Mouse (Mus musculus): ENCODE measurements around the gene Cfap77. TPM values are rescaled to one million over a fixed set of nuclear protein-coding genes. Genes with fewer than 3 reads are reported as not detected.

Gene Cfap77
- polyA plus RNA-seq, 1 experiment, result not detected

DNA sequence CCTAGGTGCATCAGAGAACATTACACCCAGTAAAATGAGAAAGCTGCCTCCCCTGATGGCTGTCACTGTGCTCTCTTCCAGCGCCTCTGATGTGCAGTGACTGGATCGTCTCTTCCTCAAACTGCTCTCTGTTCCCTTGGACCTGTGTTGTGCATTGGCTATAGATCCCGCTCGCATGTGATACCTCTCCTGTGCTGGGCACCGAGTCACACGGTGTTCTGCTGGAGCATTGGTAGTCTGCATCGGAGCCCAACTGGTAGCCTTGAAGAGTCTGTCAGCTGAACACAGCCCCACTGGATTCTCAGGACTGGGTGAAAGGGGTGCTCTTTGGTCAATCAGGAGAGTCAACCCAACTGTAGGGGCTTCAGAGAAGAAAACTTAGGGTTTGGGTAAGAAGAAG is 31.2 kb upstream of the Cfap77 start:
- Histone ChIP-seq H3K4me3 (ENCODE audit: insufficient read depth, low read length) (no peak overlapping the region), H3K27ac (ENCODE audit: insufficient read depth, low read depth, low read length) (no peak overlapping the region), H3K4me1 (ENCODE audit: control insufficient read depth, insufficient read depth, low read length) (no peaks in the 10 kb centered on the region)
- TF ChIP-seq POLR2A (IDR thresholded peaks at IDR 0.05; ENCODE audit: borderline replicate concordance, low read depth, low read length), result no peak
- no peak for TF ChIP-seq CTCF (IDR thresholded peaks at IDR 0.05; ENCODE audit: low read depth, low read length)

DNA sequence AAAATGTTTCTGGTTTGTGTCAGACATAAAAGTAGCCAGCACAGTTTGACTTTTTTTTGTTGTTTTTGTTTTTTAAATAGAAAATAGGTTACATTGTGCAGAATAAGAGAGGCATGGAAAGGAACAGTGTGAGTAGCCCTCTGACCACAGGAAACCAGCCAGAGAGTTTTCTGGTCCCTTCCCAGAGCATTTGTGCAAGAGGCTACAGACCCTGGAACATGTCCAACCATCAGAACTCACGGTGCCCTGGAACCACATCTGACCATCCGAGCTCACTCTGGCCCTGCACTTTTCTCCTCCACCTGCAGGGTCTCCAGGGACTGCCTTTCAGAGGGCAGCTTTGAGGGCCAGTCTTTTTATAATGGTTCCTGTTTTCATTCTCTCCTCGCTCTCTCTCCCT is 27.1 kb upstream of the Cfap77 start:
- H3K27ac ChIP-seq (ENCODE audit: insufficient read depth, low read depth, low read length), result no peak overlapping the region
- TF ChIP-seq POLR2A (IDR thresholded peaks at IDR 0.05; ENCODE audit: borderline replicate concordance, low read depth, low read length), result no peak
- TF ChIP-seq CTCF (IDR thresholded peaks at IDR 0.05; ENCODE audit: low read depth, low read length), result no peak
- no peak overlapping the region for H3K4me3 ChIP-seq (ENCODE audit: insufficient read depth, low read length)
- H3K4me1 ChIP-seq (ENCODE audit: control insufficient read depth, insufficient read depth, low read length), result no peaks in the 10 kb centered on the region

GRCm38 (mm10) chr2:29076226-29076625 is 21.4 kb upstream of the Cfap77 start:
- Histone ChIP-seq H3K4me1 (ENCODE audit: control insufficient read depth, insufficient read depth, low read length) (no peaks in the 10 kb centered on the region), H3K4me3 (ENCODE audit: insufficient read depth, low read length) (no peak overlapping the region), H3K27ac (ENCODE audit: insufficient read depth, low read depth, low read length) (no peak overlapping the region)
- TF ChIP-seq POLR2A (IDR thresholded peaks at IDR 0.05; ENCODE audit: borderline replicate concordance, low read depth, low read length) (no peak), CTCF (IDR thresholded peaks at IDR 0.05; ENCODE audit: low read depth, low read length) (no peak)

- no peak overlapping the region for H3K4me3 ChIP-seq (ENCODE audit: insufficient read depth, low read length)
- H3K4me1 ChIP-seq (ENCODE audit: control insufficient read depth, insufficient read depth, low read length), result no peaks in the 10 kb centered on the region
- TF ChIP-seq CTCF (IDR thresholded peaks at IDR 0.05; ENCODE audit: low read depth, low read length), result no peak
- no peak for TF ChIP-seq POLR2A (IDR thresholded peaks at IDR 0.05; ENCODE audit: borderline replicate concordance, low read depth, low read length)
- H3K27ac ChIP-seq (ENCODE audit: insufficient read depth, low read depth, low read length), result no peak overlapping the region
Observed at GRCm38 (mm10) chr2:29075331-29076070, 20.6 kb upstream of the Cfap77 start.

- Histone ChIP-seq H3K27ac (ENCODE audit: insufficient read depth, low read depth, low read length) (no peak overlapping the region), H3K4me1 (ENCODE audit: control insufficient read depth, insufficient read depth, low read length) (no peaks in the 10 kb centered on the region), H3K4me3 (ENCODE audit: insufficient read depth, low read length) (no peak overlapping the region)
- TF ChIP-seq POLR2A (IDR thresholded peaks at IDR 0.05; ENCODE audit: borderline replicate concordance, low read depth, low read length), result no peak
- no peak for TF ChIP-seq CTCF (IDR thresholded peaks at IDR 0.05; ENCODE audit: low read depth, low read length)
Observed at GRCm38 (mm10) chr2:29074676-29075075, 19.8 kb upstream of the Cfap77 start.

DNA sequence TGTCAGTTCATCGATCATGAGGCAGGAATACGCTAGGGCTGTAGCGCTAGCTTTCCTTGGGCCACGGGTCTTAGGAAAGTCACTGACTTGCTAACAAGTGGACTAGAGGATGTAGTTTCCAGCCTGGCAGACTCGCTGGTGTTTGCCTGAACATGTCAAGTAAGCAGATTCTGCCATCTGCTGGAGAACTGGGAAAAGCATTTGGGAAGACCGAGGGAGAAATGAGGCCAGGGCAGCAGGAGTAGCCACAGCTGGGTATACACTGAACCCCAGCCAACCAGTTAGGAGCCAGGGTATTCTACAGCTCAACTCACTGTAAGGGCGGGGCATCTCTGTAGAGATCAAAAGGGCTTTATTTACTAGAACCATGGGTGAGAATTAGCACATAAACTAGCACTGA is 11.5 kb upstream of the Cfap77 start:
- peaks cover 10% of the 10 kb centered on the region for H3K4me1 ChIP-seq (ENCODE audit: control insufficient read depth, insufficient read depth, low read length)
- H3K4me3 ChIP-seq (ENCODE audit: insufficient read depth, low read length), result no peak overlapping the region
- TF ChIP-seq POLR2A (IDR thresholded peaks at IDR 0.05; ENCODE audit: borderline replicate concordance, low read depth, low read length) (no peak), CTCF (IDR thresholded peaks at IDR 0.05; ENCODE audit: low read depth, low read length) (no peak)
- H3K27ac ChIP-seq (ENCODE audit: insufficient read depth, low read depth, low read length), result no peak overlapping the region

DNA sequence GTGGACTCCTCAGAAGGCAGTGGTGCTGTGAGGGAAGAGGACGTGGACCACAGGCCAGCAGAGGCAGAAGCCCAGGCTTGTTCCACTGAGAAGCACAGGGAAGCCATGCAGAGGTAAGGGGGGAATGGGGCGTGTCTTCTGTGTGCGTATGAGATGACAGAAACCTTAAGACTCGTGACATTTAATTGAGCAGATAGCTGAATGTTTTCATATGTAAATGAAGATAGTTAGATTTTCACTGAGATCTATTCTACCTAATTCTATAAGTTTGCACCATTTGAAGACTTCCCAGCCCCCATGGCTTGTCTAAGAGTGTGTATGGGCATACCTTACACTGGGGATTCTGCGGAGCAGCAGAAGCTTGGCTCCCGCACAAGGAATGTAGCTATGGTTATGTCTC is 10.9 kb upstream of the Cfap77 start:
- H3K4me3 ChIP-seq (ENCODE audit: insufficient read depth, low read length), result no peak overlapping the region
- H3K27ac ChIP-seq (ENCODE audit: insufficient read depth, low read depth, low read length), result no peak overlapping the region
- TF ChIP-seq POLR2A (IDR thresholded peaks at IDR 0.05; ENCODE audit: borderline replicate concordance, low read depth, low read length) (no peak), CTCF (IDR thresholded peaks at IDR 0.05; ENCODE audit: low read depth, low read length) (no peak)
- H3K4me1 ChIP-seq (ENCODE audit: control insufficient read depth, insufficient read depth, low read length), result peaks cover 12% of the 10 kb centered on the region

GRCm38 (mm10) chr2:29060135-29060597 is 5.3 kb upstream of the Cfap77 start, which contains the start of gene Ttf1:
TSS of gene Ttf1 (plus strand) at chr2:29060262.
- H3K4me3 ChIP-seq (ENCODE audit: insufficient read depth, low read length), result peak within 1 kb of the TSS; percentile 74
- H3K4me1 ChIP-seq (ENCODE audit: control insufficient read depth, insufficient read depth, low read length), result peaks cover 12% of the 10 kb centered on the region
- peak within 1 kb of the TSS; percentile 87 for H3K27ac ChIP-seq (ENCODE audit: insufficient read depth, low read depth, low read length)
- TF ChIP-seq CTCF (IDR thresholded peaks at IDR 0.05; ENCODE audit: low read depth, low read length) (no peak), POLR2A (IDR thresholded peaks at IDR 0.05; ENCODE audit: borderline replicate concordance, low read depth, low read length) (no peak)

DNA sequence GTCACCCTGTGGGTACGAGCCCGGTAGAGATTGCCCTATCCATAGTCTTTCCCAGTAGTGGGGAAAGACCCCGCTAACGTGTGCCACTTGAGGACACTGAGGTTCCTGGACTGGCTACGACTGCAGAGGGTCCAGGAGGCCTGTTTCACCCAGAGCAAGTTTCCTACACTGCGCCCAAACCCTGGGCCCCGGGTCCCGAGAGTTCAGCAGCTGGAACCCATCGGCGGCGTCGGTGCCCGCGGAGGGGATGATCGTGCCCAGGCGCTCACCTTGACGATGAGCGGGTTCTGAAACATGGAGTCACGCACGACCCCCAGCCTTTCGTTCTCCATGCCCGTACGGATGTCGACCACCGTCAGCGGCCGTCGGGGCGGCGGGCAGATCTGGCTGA is 326 bp downstream of the Cfap77 start:
- no peak for TF ChIP-seq CTCF (IDR thresholded peaks at IDR 0.05; ENCODE audit: low read depth, low read length)
- Histone ChIP-seq H3K27ac (ENCODE audit: insufficient read depth, low read depth, low read length) (no peak overlapping the region), H3K4me1 (ENCODE audit: control insufficient read depth, insufficient read depth, low read length) (peaks cover 16% of the 10 kb centered on the region), H3K4me3 (ENCODE audit: insufficient read depth, low read length) (peak overlapping the region; percentile 55)

GRCm38 (mm10) chr2:29053802-29054544 is 893 bp downstream of the Cfap77 start:
- Histone ChIP-seq H3K27ac (ENCODE audit: insufficient read depth, low read depth, low read length) (no peak overlapping the region), H3K4me1 (ENCODE audit: control insufficient read depth, insufficient read depth, low read length) (peaks cover 16% of the 10 kb centered on the region), H3K4me3 (ENCODE audit: insufficient read depth, low read length) (peak overlapping the region; percentile 55)
- TF ChIP-seq POLR2A (IDR thresholded peaks at IDR 0.05; ENCODE audit: borderline replicate concordance, low read depth, low read length) (no peak), CTCF (IDR thresholded peaks at IDR 0.05; ENCODE audit: low read depth, low read length) (no peak; the same call in 1 of the 2 replicates)
